Mouse (Mus musculus) embryonic fibroblast, embryonic 13.5 days (primary cell): ENCODE data around the gene Klf15. TPM values are rescaled to one million over a fixed set of nuclear protein-coding genes. Genes with fewer than 3 reads are reported as not detected.

Experiments used
- H3K27ac ChIP-seq: 2 replicates; pipeline ENCODE4 v1.5.1; 2012; ENCODE audit warnings: low read length, control low read depth, inconsistent platforms; ENCODE audit not compliant: insufficient read depth
- H3K4me1 ChIP-seq: 2 replicates; pipeline ENCODE4 v1.6.1; 2011; ENCODE audit warnings: low read length; ENCODE audit not compliant: control insufficient read depth, insufficient read depth
- H3K4me3 ChIP-seq: 2 replicates; pipeline ENCODE4 v1.5.1; 2011; ENCODE audit warnings: mild to moderate bottlenecking, control low read depth, low read length; ENCODE audit not compliant: insufficient read depth
- CTCF ChIP-seq: IDR thresholded peaks from 2 replicates; pipeline ENCODE4 v1.5.1; 2011; ENCODE audit warnings: mild to moderate bottlenecking, control low read depth, low read length, moderate library complexity, borderline replicate concordance; ENCODE audit not compliant: insufficient read depth
- POLR2A ChIP-seq: IDR thresholded peaks from 2 replicates; pipeline ENCODE4 v1.6.1; 2011; ENCODE audit warnings: low read depth, mild to moderate bottlenecking, control low read depth, low read length, moderate library complexity
- polyA plus RNA-seq: library from polyadenylated mRNA; stranded (reverse); fragments of >200 nt; gene quantifications from 2 replicates; pipeline ENCODE4 v1.2.4, GENCODE M21; 2011; ENCODE audit warnings: low read depth; ENCODE audit not compliant: missing spikeins, insufficient read length

Gene Klf15
- polyA plus RNA-seq: 1.1 and 1.8 TPM in 2 replicates

DNA sequence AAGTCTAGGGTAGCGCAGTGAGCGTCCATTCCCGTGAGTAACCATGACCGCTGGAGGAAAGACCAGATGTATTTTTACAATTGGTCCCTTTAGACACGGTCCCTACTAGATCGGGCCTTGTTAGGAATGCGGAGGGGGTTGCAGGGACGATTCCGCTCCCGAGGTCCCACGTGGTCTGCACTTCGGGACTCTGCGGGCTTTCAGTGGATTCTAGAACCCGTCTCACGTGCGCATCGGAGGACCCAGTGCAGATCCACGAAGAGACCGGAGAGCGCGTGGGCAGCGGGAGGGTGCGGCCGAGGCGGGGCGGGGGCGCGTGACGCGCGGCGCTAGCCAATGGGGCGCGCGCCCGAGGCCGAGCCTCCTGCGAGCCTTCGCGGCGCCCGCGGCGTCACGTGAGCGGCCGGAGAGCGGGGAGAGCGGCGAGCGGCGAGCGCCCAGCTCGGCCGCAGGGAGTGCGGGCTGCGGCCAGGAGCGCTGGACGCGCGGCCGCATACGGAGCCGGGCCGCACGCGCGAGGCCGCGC is at the start of gene Klf15:
Klf15 (plus strand) TSS at position 396 of the 526 bp plus-strand sequence.
- H3K4me1 ChIP-seq: no peaks in the 10 kb centered on the region
- H3K4me3 ChIP-seq: peak within 1 kb of the TSS; percentile 62
- no peak within 1 kb of the TSS for H3K27ac ChIP-seq
- TF ChIP-seq POLR2A (0 out of 2 replicates have a peak, but pooled peaks have one; percentile 17), CTCF (no peak)

- TF ChIP-seq CTCF (peak; percentile 70; the same call in 1 of the 2 replicates), POLR2A (no peak)
- Histone ChIP-seq H3K4me1 (peaks cover 10% of the 10 kb centered on the region; the same call in 1 of the 2 replicates), H3K4me3 (no peak overlapping the region), H3K27ac (no peak overlapping the region)
These were observed 39.8 kb upstream of the Klf15 start for GRCm38 (mm10) chr6:90422565-90422964.

- Histone ChIP-seq H3K4me1 (peaks cover 13% of the 10 kb centered on the region; the same call in 1 of the 2 replicates), H3K27ac (no peak overlapping the region; the same call in 1 of the 2 replicates), H3K4me3 (no peak overlapping the region)
- no peak for TF ChIP-seq POLR2A
- TF ChIP-seq CTCF: no peak
These were observed 37.0 kb upstream of the Klf15 start for GRCm38 (mm10) chr6:90425361-90425760.

DNA sequence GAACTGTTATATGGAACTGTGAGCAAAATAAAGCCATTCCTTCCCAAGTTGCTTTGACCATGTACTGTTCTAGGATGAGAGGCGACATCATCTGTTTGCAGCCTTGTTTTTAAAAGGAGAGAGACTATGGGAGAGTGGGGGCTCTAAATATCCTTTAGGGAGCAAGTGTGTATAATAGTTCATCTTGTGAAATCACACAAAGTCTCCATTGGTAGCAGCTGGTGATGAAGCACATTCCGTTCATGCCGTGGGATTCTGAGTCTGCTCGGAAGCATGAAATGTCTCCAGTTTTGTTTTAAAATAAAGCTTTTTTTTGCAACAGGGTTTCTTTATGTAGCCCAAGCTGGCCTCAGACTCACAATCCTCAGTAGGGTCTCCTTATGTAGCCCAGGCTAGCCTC is 36.4 kb upstream of the Klf15 start:
- no peak for TF ChIP-seq POLR2A
- Histone ChIP-seq H3K4me1 (peaks cover 13% of the 10 kb centered on the region; the same call in 1 of the 2 replicates), H3K4me3 (no peak overlapping the region)

GRCm38 (mm10) chr6:90428380-90428974 is 33.9 kb upstream of the Klf15 start, which contains the start of gene Cfap100:
TSS of gene Cfap100 (minus strand) at chr6:90428797.
- TF ChIP-seq CTCF (peak; percentile 81), POLR2A (peak; percentile 47)
- no peak within 1 kb of the TSS for H3K27ac ChIP-seq
- peaks cover 13% of the 10 kb centered on the region; the same call in 1 of the 2 replicates for H3K4me1 ChIP-seq
- H3K4me3 ChIP-seq: peak within 1 kb of the TSS; percentile 44

More for the DNA sequence above, 36.4 kb upstream of the Klf15 start:
- peak overlapping the region; percentile 82 for H3K27ac ChIP-seq

DNA sequence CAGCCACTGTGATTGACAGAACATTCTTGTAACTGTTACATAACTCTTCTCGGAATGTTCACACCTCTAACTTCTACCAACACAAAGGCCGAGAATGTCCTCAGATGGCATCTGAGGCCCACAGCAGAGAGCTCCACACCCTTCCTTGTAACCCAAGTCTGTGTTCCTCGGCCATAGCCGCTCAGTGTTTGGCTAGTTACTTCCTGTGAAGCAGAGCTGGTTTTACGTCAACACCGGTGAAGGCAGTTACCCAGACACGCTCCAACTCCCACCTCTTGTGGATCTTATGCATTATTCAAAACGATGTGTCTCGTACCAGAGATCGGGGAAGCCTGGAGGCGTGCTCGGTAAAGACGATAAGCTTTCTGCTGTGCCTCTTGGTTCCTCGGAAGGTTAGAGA is 32.5 kb upstream of the Klf15 start:
- Histone ChIP-seq H3K4me1 (peaks cover 13% of the 10 kb centered on the region; the same call in 1 of the 2 replicates), H3K4me3 (no peak overlapping the region)
- no peak for TF ChIP-seq POLR2A
- TF ChIP-seq CTCF: no peak

DNA sequence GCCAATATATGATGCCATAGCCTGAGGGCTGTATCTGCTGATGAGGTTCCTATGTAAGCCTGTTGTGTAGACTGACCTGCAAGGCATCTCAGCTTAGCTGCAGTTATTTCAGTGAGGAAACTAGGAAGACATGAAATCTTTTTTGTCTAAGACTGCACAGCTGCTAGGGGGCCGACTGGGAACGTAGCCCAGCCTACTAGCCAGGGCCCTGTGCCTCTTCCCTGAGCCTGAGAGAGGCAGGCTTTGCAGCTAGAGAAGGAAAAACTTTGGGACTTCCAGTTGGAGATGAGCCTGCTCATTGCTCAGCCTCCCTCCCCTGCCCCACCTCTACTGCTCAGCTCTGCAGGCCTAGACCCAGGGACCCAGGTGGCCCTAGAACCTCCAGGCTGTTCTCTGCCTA is 30.9 kb upstream of the Klf15 start:
- Histone ChIP-seq H3K27ac (no peak overlapping the region), H3K4me1 (peaks cover 8% of the 10 kb centered on the region; the same call in 1 of the 2 replicates), H3K4me3 (no peak overlapping the region)
- TF ChIP-seq CTCF: no peak
- no peak for TF ChIP-seq POLR2A

More for the DNA sequence above, 32.5 kb upstream of the Klf15 start:
- no peak overlapping the region for H3K27ac ChIP-seq

DNA sequence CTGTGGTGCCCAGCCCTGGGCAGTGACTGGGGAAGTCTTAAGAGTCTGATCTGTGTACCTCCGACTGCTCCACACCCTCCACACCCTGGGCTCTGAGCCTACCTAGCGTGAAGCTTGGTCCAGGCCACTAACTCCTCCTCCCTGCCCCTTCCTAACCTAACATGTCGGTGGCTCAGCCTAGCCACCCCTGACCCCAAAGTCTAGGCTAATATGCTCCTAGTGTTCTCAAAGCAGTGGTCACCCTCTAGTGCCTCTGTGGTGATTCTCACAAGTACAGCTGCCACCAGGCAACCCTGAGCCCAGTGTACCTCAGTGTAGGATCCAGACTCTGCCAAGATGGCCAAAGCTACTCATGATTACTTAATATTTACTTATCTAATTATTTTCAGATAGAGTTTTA is 27.7 kb upstream of the Klf15 start:
- no peaks in the 10 kb centered on the region for H3K4me1 ChIP-seq
- no peak overlapping the region for H3K27ac ChIP-seq
- no peak overlapping the region for H3K4me3 ChIP-seq
- TF ChIP-seq POLR2A (no peak), CTCF (no peak)

DNA sequence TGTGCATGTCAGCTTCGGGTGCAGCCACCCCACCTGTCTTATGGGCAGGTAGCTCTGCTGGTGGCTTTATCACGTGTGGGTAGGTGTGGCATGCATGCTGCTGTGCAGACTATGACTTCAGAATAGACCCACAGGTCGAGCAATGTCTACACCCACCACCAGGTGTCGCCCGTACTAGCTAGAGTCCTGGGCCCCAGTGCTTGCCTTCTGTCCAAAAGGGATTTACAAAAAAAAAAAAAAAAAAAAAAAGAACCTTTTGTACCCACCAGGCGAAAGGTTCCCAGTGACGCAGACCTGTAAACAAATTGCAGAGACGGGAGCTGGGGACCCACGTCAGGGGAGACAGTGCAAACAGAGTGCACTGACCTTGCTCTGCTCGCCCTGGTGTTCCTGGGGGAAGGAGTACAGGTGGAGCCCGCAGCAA is 27.2 kb upstream of the Klf15 start:
- H3K4me1 ChIP-seq: no peaks in the 10 kb centered on the region
- H3K4me3 ChIP-seq: no peak overlapping the region
- peak; percentile 78; the same call in 1 of the 2 replicates for TF ChIP-seq CTCF
- TF ChIP-seq POLR2A: no peak
- no peak overlapping the region for H3K27ac ChIP-seq

- Histone ChIP-seq H3K4me3 (no peak overlapping the region), H3K4me1 (no peaks in the 10 kb centered on the region), H3K27ac (no peak overlapping the region)
- TF ChIP-seq POLR2A: no peak
- no peak for TF ChIP-seq CTCF
These were observed 26.0 kb upstream of the Klf15 start for GRCm38 (mm10) chr6:90436192-90436907.
